In genomic region chr9:116060691-116061090, GRCm38 (mm10) we compare ENCODE assay signal across 8 mouse cellular contexts.
DNase-seq lines count a peak whose midpoint lies in the region; ATAC-seq and TF ChIP-seq lines count a peak whose summit lies in the region.

No protein-coding gene starts in this region.

- no peaks in the 10 kb centered on the region for H3K9me3 ChIP-seq in kidney, postnatal 0 days (replicated peaks; ENCODE audit: low read length)
- no peaks in the 10 kb centered on the region for H3K9me3 ChIP-seq in ES-E14 (ENCODE audit: control insufficient read depth, insufficient read depth, low read depth, low read length)

- H3K27ac ChIP-seq in kidney, postnatal 0 days: no peak overlapping the region
- no peak overlapping the region for H3K27ac ChIP-seq in ES-E14 (ENCODE audit: insufficient read depth, low read depth, low read length, poor library complexity, severe bottlenecking)

- peak; percentile 76 for TF ChIP-seq CTCF in kidney, postnatal 0 days (IDR thresholded peaks at IDR 0.05; ENCODE audit: low read depth)

- no peak overlapping the region for H3K4me3 ChIP-seq in kidney, postnatal 0 days (replicated peaks; ENCODE audit: low read depth, low read length)
- no peak overlapping the region for H3K4me3 ChIP-seq in ES-E14 (ENCODE audit: insufficient read depth in 1 of 2, low read depth in 1 of 2, low read length in 2 of 2, poor library complexity in 1 of 2, severe bottlenecking in 1 of 2)

- no peak overlapping the region for H3K9ac ChIP-seq in kidney, postnatal 0 days (ENCODE audit: low read depth, low read length)
- H3K9ac ChIP-seq in ES-E14 (ENCODE audit: insufficient read depth, low read depth, low read length, poor library complexity, severe bottlenecking): no peak overlapping the region

- no peaks in the 10 kb centered on the region for H3K27me3 ChIP-seq in kidney, postnatal 0 days (ENCODE audit: insufficient read depth, low read length)

- H3K36me3 ChIP-seq in kidney, postnatal 0 days (ENCODE audit: insufficient read depth, low read length): no peaks in the 10 kb centered on the region
- no peaks in the 10 kb centered on the region for H3K36me3 ChIP-seq in ES-E14 (ENCODE audit: control insufficient read depth, insufficient read depth, low read length, poor library complexity, severe bottlenecking)

- no peak for ATAC-seq in kidney, postnatal 0 days (replicated peaks; ENCODE audit: low FRiP score, low read depth)

- H3K4me1 ChIP-seq in kidney, postnatal 0 days (replicated peaks; ENCODE audit: insufficient read depth, low read length): no peaks in the 10 kb centered on the region
- no peaks in the 10 kb centered on the region for H3K4me1 ChIP-seq in ES-E14 (ENCODE audit: control insufficient read depth in 2 of 2, insufficient read depth in 2 of 2, low read length in 2 of 2, poor library complexity in 1 of 2)

- WGBS in kidney, postnatal 0 days: 12% methylated on average over 4 of the region's 4 CpGs

- in situ Hi-C loops in ES-E14 (cut with MboI; ENCODE audit: low sequenced_read_pairs in 2 of 2, unreplicated experiment in 2 of 2): no loop called here

- peak; percentile 14 to 70 for DNase-seq in adrenal gland, adult (ENCODE audit: inconsistent age in 2 of 2, low spot score in 1 of 2)
- no peak for DNase-seq in adrenal gland, adult 18-20 months (ENCODE audit: low spot score in 2 of 2)
- peak; percentile 68 for DNase-seq in kidney, postnatal 0 days (ENCODE audit: low spot score)
- DNase-seq in kidney, adult 11 months: no peak
- peak; percentile 28 for DNase-seq in ES-E14 (ENCODE audit: low read depth, low spot score)
- DNase-seq in kidney, postnatal 36 days: peak; percentile 4 to 21
- DNase-seq in urinary bladder, adult 2 months (ENCODE audit: low spot score): no peak
- no peak for DNase-seq in frontal cortex, postnatal 36 days (ENCODE audit: low spot score in 2 of 2)

- H3K4me2 ChIP-seq in kidney, postnatal 0 days (ENCODE audit: low read length): no peak overlapping the region

TF ChIP-seq in ES-E14, 5 proteins besides CTCF, POLR2A, EP300 and RAD21:
- TF ChIP-seq ZC3H11A (IDR thresholded peaks at IDR 0.05; ENCODE audit: borderline replicate concordance, low read depth, low read length) (0 out of 2 replicates have a peak, but pooled peaks have one; percentile 4), CHD2 (IDR thresholded peaks at IDR 0.05; ENCODE audit: low read depth, low read length) (no peak)

Comparison
In these comparisons a context has a peak if more than half of its experiments do, and no peak if none do; other contexts are left out.
1. DNase-seq: peak in adrenal gland, adult (2 of 2), kidney, postnatal 0 days (single experiment), ES-E14 (single experiment) and kidney, postnatal 36 days (2 of 2); none in adrenal gland, adult 18-20 months (0 of 2), kidney, adult 11 months (single experiment), urinary bladder, adult 2 months (single experiment) and frontal cortex, postnatal 36 days (0 of 2).